Mouse (Mus musculus): ENCODE measurements around the gene Mfsd7a. TPM values are rescaled to one million over a fixed set of nuclear protein-coding genes. Genes with fewer than 3 reads are reported as not detected.

Gene Mfsd7a
- polyA plus RNA-seq, 1 experiment from 2014 or later, result 0.20 TPM

DNA sequence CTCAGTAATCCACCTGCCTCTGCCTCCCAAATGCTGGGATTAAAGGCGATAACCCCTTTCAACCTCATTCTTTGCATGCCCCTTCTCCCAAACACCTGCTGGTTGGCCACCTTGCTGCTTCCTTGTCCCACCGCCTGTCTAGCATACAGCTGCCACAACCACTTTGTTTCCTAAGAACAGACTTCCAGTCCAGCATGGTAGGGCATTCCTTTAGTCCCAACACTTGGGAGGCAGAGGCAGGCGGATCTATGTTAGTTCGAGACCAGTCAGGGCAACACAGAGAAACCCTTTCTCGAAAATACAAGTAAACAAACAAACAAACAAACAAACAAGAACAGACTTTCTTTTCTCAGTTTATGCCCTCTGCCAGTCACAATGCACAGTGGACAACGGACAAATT, 11.8 kb upstream of the Mfsd7a start:
- ATAC-seq (ENCODE audit: low read depth), result peak; percentile 6; the same call in 1 of the 2 replicates
- H3K4me3 ChIP-seq, result peak overlapping the region; percentile 98

DNA sequence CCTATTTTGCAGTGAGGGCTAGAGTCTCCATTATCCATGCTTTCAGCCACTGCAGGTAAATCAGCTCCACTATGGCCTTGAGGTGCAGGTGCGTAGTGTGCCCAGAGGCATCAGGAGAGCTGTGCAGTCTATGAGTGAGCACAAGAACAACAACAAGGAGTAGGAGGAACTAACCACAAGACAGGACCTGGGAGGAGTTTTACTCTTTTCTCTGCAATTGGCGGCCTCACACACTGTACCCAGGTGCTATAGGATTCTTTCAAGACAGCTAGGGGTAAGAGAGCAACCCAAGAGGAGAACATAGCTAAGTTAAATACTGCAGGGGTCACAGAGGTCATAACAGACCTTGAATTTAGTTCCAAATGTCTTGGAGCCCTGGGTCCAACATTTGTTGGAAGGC, 10.0 kb upstream of the Mfsd7a start:
- no peaks in the 10 kb centered on the region for H3K36me3 ChIP-seq
- H3K9ac ChIP-seq, result no peak overlapping the region
- no peaks in the 10 kb centered on the region for H3K9me3 ChIP-seq
- H3K4me3 ChIP-seq, result no peak overlapping the region
- H3K4me2 ChIP-seq, result no peak overlapping the region
- no peak overlapping the region for H3K27ac ChIP-seq (replicated peaks)
- no peak for ATAC-seq (ENCODE audit: low read depth)
- H3K27me3 ChIP-seq, result peaks cover 24% of the 10 kb centered on the region
- WGBS, result 82% methylated on average over 2 of the region's 2 CpGs
- peaks cover 24% of the 10 kb centered on the region for H3K4me1 ChIP-seq (replicated peaks)

More for the DNA sequence above, 11.8 kb upstream of the Mfsd7a start:
- Histone ChIP-seq H3K9ac (peak overlapping the region; percentile 99), H3K9me3 (no peaks in the 10 kb centered on the region), H3K36me3 (no peaks in the 10 kb centered on the region), H3K27ac (replicated peaks) (0 out of 2 replicates have a peak overlapping the region, but pooled peaks have one; percentile 13), H3K27me3 (peaks cover 24% of the 10 kb centered on the region), H3K4me1 (replicated peaks) (peaks cover 41% of the 10 kb centered on the region), H3K4me2 (peak overlapping the region; percentile 99)
- 50% methylated on average over 6 of the region's 6 CpGs for WGBS

- H3K4me1 ChIP-seq (replicated peaks), result no peaks in the 10 kb centered on the region
- H3K27ac ChIP-seq (replicated peaks), result no peak overlapping the region
- no peaks in the 10 kb centered on the region for H3K9me3 ChIP-seq
- 34% methylated on average over 3 of the region's 3 CpGs for WGBS
- no peaks in the 10 kb centered on the region for H3K36me3 ChIP-seq
- peaks cover 19% of the 10 kb centered on the region for H3K27me3 ChIP-seq
- no peak overlapping the region for H3K4me3 ChIP-seq
- H3K9ac ChIP-seq, result no peak overlapping the region
- no peak for ATAC-seq (ENCODE audit: low read depth)
- no peak overlapping the region for H3K4me2 ChIP-seq
Measured at GRCm38 (mm10) chr5:108454094-108454493, 5.4 kb upstream of the Mfsd7a start.

- no peak overlapping the region for H3K27ac ChIP-seq (replicated peaks)
- H3K27me3 ChIP-seq, result peaks cover 17% of the 10 kb centered on the region
- no peak overlapping the region for H3K4me2 ChIP-seq
- H3K9me3 ChIP-seq, result no peaks in the 10 kb centered on the region
- no peak overlapping the region for H3K4me3 ChIP-seq
- no peak for ATAC-seq (ENCODE audit: low read depth)
- no peaks in the 10 kb centered on the region; the same call in 1 of the 2 replicates for H3K4me1 ChIP-seq (replicated peaks)
- no peaks in the 10 kb centered on the region for H3K36me3 ChIP-seq
- H3K9ac ChIP-seq, result no peak overlapping the region
- 100% methylated on average over 1 of the region's 1 CpGs for WGBS
Measured at GRCm38 (mm10) chr5:108452422-108452821, 3.7 kb upstream of the Mfsd7a start.

- Histone ChIP-seq H3K9ac (no peak overlapping the region), H3K4me3 (no peak overlapping the region), H3K36me3 (no peaks in the 10 kb centered on the region), H3K9me3 (no peaks in the 10 kb centered on the region), H3K4me1 (replicated peaks) (no peaks in the 10 kb centered on the region; the same call in 1 of the 2 replicates), H3K27me3 (peaks cover 23% of the 10 kb centered on the region), H3K4me2 (no peak overlapping the region), H3K27ac (replicated peaks) (no peak overlapping the region)
- 85% methylated on average over 1 of the region's 1 CpGs for WGBS
- ATAC-seq (ENCODE audit: low read depth), result no peak
Measured at GRCm38 (mm10) chr5:108451611-108452010, 2.9 kb upstream of the Mfsd7a start.

DNA sequence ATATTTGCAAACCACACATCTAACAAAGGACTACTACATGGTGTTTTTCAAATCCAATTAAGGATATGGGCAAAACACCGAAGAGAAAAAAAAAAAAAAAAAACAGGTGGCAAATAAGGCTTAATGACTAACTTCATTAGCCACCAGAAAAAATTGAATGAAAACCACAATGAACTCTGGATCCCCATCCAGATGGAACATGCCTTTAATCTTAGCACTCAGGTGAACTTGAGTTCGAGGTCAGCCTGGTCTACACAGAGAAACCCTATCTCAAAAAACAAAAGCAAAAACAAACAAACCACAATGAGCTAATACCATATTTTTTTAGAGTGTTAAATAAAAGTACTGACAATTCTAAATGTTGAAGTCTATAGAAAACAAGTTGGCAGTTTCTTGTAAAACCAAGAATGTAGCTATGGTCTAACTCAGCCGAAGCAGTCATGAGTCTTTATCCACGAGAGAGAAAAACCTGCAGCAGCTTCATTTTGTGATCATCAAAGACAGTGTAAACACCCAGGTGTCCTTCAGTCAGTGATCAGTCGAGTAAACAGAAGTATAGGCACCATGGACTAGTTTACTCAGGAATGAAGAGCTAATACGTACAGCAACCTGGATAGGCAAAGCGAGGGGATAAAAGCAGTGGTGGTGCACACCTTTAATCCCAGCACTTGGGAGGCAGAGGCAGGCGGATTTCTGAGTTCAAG, 2.3 kb upstream of the Mfsd7a start:
- H3K4me1 ChIP-seq (replicated peaks), result no peaks in the 10 kb centered on the region; the same call in 1 of the 2 replicates

GRCm38 (mm10) chr5:108447857-108448256, 834 bp downstream of the Mfsd7a start:
- Histone ChIP-seq H3K4me2 (no peak overlapping the region), H3K9ac (no peak overlapping the region), H3K27me3 (peaks cover 24% of the 10 kb centered on the region), H3K36me3 (no peaks in the 10 kb centered on the region), H3K4me1 (replicated peaks) (no peaks in the 10 kb centered on the region; the same call in 1 of the 2 replicates), H3K9me3 (no peaks in the 10 kb centered on the region), H3K4me3 (no peak overlapping the region), H3K27ac (replicated peaks) (no peak overlapping the region)
- no peak for ATAC-seq (ENCODE audit: low read depth)
- WGBS, result 84% methylated on average over 7 of the region's 7 CpGs

More for the DNA sequence above, 2.3 kb upstream of the Mfsd7a start:
- no peak overlapping the region for H3K4me3 ChIP-seq
- no peaks in the 10 kb centered on the region for H3K36me3 ChIP-seq
- no peak overlapping the region for H3K27ac ChIP-seq (replicated peaks)
- no peak for ATAC-seq (ENCODE audit: low read depth)
- no peak overlapping the region for H3K9ac ChIP-seq
- H3K9me3 ChIP-seq, result no peaks in the 10 kb centered on the region
- no peak overlapping the region for H3K4me2 ChIP-seq
- H3K27me3 ChIP-seq, result peaks cover 24% of the 10 kb centered on the region
- 78% methylated on average over 8 of the region's 8 CpGs for WGBS

- Histone ChIP-seq H3K9ac (no peak overlapping the region), H3K4me3 (no peak overlapping the region), H3K9me3 (no peaks in the 10 kb centered on the region), H3K27ac (replicated peaks) (no peak overlapping the region), H3K36me3 (no peaks in the 10 kb centered on the region), H3K4me1 (replicated peaks) (no peaks in the 10 kb centered on the region; the same call in 1 of the 2 replicates), H3K4me2 (no peak overlapping the region), H3K27me3 (peaks cover 24% of the 10 kb centered on the region)
- ATAC-seq (ENCODE audit: low read depth), result no peak
- WGBS, result 87% methylated on average over 3 of the region's 3 CpGs
Measured at GRCm38 (mm10) chr5:108446973-108447372, 1.7 kb downstream of the Mfsd7a start.

GRCm38 (mm10) chr5:108436101-108436500, 12.6 kb downstream of the Mfsd7a start:
- H3K27me3 ChIP-seq, result peaks cover 14% of the 10 kb centered on the region
- H3K4me3 ChIP-seq, result no peak overlapping the region
- no peak for ATAC-seq (ENCODE audit: low read depth)
- H3K9ac ChIP-seq, result no peak overlapping the region
- peaks cover 17% of the 10 kb centered on the region for H3K36me3 ChIP-seq
- H3K4me1 ChIP-seq (replicated peaks), result peaks cover 18% of the 10 kb centered on the region
- H3K9me3 ChIP-seq, result no peaks in the 10 kb centered on the region
- 71% methylated on average over 2 of the region's 2 CpGs for WGBS
- H3K4me2 ChIP-seq, result no peak overlapping the region
- H3K27ac ChIP-seq (replicated peaks), result no peak overlapping the region

DNA sequence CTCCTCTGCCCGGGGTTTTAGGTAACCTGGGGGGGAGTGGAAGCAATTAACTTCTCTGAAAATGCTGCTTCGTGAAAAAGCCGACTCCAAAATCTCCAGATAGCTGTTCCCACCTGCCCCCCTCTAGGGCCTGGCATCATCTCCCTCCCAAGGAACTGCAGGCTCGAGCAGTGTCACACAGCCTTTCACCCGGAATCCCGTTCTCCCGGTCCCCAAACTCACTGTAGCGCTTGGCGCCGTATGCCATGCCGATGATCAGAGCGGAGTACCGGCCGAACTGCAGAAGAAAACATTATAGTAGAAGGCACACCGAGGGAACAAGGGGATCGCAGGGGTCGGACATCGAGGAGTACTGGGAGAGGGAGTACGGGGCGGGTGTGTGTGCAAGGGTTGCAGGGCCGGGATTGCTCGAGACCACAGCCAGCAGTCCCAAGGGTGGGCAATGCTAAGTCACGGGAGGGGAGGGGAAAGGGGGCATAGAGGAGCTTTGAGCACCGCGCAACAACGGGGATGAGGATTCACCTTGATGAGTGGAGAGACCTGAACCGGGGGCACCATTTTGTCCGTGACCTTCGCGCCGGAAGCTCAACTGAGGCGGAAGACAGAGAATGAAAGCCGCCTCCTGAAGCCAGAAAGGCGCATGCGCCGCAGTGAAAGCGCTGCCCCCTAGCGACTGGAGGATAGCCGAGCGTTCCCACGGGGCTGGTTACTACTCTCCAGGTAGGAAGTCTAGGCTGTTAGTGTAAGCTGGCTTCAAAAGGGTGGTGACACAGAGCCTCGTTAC, 14.7 kb downstream of the Mfsd7a start, which contains the start of gene Atp5k:
TSS of gene Atp5k (minus strand) at position 645 of the 784 bp plus-strand sequence.
- Histone ChIP-seq H3K4me1 (replicated peaks) (peaks cover 18% of the 10 kb centered on the region), H3K27me3 (peaks cover 14% of the 10 kb centered on the region), H3K9me3 (no peaks in the 10 kb centered on the region), H3K9ac (peak within 1 kb of the TSS; percentile 93), H3K27ac (replicated peaks) (peak within 1 kb of the TSS; percentile 50; the same call in 1 of the 2 replicates), H3K4me3 (peak within 1 kb of the TSS; percentile 88), H3K36me3 (peaks cover 34% of the 10 kb centered on the region), H3K4me2 (peak within 1 kb of the TSS; percentile 91)
- ATAC-seq (ENCODE audit: low read depth), result peak; percentile 90
- WGBS, result 1% methylated on average over 42 of the region's 42 CpGs

DNA sequence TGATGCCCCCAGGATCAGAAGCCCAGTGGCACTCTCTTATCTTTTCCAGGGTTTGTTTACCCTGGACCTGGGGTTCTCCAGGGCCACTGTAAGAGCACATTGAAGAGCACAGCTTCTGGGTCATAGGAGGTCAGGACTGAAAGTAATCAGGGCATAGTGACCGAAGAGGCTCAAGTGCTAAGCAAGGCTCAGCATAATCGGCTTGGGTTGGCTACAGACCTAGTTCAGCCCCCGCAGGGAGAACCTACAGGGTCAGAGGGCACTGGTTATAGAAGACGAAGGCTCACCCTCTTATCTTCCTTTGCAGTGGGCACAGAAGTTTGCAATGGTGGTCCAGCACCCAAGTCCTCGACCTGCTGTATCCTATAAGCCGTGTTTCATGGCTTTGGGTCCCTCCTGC, 17.5 kb downstream of the Mfsd7a start:
- Histone ChIP-seq H3K9me3 (no peaks in the 10 kb centered on the region), H3K4me2 (no peak overlapping the region), H3K4me3 (no peak overlapping the region), H3K4me1 (replicated peaks) (peaks cover 18% of the 10 kb centered on the region), H3K36me3 (peaks cover 34% of the 10 kb centered on the region), H3K9ac (no peak overlapping the region), H3K27me3 (peaks cover 8% of the 10 kb centered on the region), H3K27ac (replicated peaks) (no peak overlapping the region)
- no peak for ATAC-seq (ENCODE audit: low read depth)
- 93% methylated on average over 6 of the region's 6 CpGs for WGBS

DNA sequence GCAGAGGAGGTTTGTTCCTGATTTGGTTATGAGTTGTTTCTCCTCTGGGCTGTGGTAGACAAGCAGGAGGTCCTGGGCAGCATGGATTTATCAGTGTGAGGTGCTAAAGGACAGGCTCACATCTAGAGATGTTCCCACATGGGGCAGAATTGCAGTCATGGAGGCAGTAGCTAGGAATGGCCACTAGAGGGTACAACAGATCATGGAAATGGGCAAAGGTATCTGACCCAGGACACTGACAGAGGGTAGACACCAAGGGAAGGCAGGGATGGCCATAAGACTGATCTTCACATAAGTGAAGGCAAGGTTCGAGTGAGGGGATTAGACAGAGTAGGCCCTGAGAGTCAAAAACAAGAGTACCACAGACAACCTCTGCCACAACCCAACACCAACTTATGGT, 21.5 kb downstream of the Mfsd7a start:
- WGBS, result 73% methylated on average over 1 of the region's 1 CpGs

More for the DNA sequence above, 21.5 kb downstream of the Mfsd7a start:
- H3K4me3 ChIP-seq, result no peak overlapping the region
- no peak overlapping the region for H3K27ac ChIP-seq (replicated peaks)
- H3K4me1 ChIP-seq (replicated peaks), result no peaks in the 10 kb centered on the region
- peaks cover 26% of the 10 kb centered on the region for H3K36me3 ChIP-seq
- no peaks in the 10 kb centered on the region for H3K27me3 ChIP-seq
- no peaks in the 10 kb centered on the region for H3K9me3 ChIP-seq
- H3K4me2 ChIP-seq, result no peak overlapping the region
- no peak for ATAC-seq (ENCODE audit: low read depth)
- no peak overlapping the region for H3K9ac ChIP-seq

All from neural tube, embryonic 13.5 days (tissue).